Mouse (Mus musculus) right cerebral cortex, postnatal 10 days (tissue): ENCODE data around the gene Fam24b.

Experiments
- DNase-seq, 2 experiments: peaks; one replicate each; pipeline ENCODE4 v3.0.0; 2021; ENCODE audit warnings: low spot score in 2 of 2

The Fam24b gene

DNA sequence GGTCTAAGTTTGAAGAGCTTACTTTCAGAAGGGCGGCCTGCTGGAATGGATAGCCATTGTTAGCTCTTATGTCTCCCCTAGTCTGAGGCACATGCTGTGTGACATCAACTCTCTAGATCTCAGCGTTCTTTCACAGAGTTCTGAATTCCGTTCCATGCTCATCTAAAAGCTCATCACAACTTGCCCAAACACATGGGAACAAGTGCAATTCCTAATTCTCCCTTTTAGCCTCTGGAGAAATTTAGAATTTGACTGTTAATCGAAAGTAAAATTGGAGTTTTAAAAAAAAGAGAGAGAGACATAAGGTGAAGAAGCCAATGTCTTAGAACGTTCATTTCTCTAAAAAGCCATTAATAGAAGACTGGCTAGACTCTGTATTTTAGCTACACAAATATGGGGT lies at the start of gene Fam24b:
TSS of gene Fam24b (minus strand) at position 101 of the 400 bp plus-strand sequence.
- no peak for DNase-seq

DNA sequence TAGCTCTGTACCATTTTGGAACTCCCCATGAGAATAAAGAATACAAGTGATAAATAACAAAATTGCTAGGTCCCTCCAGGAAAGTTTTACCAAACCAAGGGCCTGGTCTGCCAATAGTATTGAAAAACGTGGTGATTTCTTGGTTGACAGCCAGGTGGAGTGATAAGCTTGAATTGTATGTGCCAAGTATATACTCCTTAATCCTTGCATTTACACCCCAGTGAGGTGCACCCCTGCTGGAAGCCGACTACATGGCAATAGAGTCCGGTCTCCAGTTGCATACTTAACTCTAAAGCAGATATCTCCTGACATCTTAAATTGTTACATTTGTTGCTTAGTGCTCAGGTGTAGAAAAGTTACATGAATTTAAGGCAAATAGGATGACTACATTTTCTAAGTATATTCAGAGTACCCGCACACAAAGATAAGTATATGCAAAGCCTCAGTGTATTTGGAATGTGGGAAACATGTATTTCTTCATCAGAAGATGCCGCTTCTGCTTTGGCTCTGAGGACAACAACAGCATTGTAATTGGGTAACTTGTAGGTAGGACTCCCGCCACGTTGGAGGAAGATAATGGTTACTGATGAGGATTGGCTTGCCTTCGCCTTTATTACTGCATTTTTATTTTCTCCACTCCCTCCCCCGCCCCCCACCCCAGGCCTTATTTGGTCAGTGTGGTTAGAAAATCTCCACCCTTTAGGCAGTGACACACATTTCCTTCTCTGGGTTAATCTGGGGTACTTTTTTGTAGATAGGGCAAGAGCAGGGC lies 42.8 kb upstream of the Fam24b start:
- DNase-seq = no peak

DNA sequence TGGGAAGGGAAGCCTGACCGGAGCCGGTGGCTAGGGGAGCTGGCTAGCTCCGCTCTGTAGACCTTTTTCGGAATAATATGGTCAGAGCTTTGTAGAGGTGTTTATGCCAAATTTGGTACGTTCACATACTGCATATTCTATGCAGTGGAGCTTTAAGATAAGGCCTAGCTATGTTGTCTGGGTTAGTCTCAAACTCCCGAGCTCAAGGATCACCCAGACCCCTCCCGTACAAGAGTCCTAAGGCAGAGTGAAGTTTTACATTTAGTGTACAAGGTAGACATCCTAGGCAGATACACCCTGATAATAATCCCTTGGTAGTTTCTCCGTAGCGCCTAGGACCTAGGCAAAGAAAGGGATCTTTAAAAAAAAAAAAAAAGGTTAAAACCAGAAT lies 42.1 kb upstream of the Fam24b start:
- no peak for DNase-seq

DNA sequence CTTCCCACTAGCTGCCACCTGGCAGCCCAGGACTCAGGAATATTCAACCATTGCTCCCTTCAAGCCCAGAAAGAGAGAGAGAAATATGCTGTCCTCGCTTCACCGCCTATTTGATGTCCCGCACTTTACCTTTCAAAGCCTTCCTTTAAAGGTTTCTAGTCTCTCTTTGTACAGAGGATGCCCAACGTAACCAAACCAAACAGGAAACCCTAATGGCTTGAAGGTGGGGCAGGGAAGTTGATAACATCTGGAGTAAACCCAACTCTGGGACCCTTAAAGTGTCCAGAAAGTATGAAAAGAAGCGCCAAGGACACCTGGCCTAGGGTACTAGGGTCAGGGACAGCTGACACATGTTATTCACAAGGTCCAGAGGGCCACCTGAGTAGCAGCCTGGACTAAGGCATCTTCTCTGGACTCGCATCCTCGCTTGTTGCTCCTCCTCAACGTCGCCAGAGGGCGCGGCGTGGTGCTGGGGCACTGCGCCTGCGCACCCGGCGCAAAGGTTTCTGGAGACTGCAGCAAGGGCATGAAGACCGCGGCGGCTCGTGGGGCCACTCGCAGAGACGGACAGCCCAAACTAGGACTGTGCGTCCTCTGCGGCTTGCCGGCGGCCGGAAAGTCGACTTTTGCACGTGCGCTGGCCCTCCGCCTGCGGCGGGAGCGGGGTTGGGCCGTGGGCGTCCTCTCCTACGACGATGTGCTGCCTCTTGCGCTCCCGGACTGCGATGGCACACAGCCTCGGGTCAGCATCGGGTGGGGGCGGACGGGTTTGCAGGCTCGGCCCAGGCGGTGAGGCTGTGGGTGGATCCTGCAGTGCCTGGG lies 41.5 kb upstream of the Fam24b start, which contains the start of gene Pstk:
TSS of gene Pstk (plus strand) at position 494 of the 822 bp plus-strand sequence.
- peak; percentile 91 to 92 for DNase-seq

DNA sequence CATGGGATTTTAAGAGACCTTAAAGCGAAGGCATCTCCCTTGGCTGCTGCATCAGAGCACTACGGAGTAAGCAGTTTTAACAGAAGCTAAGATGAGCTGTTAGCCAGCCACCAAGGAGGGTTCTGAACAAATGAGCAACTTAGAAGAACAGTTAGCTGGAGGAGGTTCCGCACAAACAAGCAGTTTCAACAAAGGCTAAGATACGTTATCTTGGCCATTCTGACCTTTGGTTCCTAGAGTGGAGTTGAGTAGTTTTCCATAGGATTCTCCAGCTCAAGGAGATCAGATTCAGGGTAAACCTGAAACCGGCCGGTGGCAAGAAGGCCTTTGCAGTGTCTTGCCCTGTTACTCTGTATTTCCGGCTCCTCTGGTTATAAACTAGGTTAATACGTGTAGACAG lies 34.8 kb upstream of the Fam24b start:
- DNase-seq = no peak

DNA sequence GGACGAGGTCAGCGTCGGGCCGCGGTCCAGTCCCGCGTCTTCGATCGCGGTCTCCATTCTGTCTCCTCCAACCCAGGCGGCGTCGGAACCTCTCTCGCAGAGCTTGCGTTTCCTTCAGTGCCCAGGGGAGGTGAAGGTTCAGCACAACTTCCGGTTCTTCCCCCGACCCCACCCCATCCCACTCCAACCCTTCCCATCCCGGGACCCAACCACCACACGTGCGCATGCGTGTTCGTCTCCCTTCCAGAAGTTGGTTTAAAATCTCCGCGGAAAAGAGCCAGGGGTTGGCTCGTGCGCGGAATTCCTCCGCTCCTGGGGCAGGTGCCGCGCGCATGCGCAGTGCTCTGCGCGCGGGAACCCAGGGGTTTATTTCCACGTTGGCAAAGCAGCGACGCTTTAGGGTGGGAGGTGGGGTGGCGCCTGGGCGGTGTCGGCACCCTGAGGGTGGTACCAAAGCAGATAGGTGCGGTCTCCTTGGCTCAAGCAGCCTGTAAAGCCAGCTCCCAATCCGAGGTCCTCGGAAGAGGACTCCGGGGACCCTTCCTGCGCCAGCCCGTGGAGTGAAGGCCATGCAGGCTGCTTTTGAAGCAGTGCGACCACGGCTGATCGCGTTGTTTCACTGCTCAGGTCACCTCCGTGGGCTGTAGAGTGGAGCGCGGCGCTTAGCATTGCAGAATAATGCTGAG lies 33.4 kb upstream of the Fam24b start, which contains the start of gene 2310057M21Rik:
TSS of gene 2310057M21Rik (minus strand) at position 145 of the 686 bp plus-strand sequence.
- DNase-seq = peak; percentile 97 to 98

DNA sequence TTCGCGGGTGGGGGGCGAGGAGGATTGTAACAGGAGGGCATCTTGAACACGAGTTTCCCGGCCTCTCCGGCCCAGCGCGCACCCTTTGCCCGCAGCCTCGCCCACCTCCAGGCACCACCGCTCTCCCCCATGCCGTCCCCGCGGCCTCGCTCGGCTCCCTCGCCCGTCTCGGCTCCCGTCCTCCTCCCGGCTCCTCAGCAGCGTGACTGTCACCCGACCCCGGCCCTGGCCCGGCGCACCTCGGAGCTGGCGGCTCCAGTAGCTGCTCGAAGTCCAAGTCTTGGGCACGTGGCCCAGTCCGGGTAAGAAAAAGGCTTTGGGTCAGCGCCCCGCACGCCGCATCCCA lies 32.9 kb upstream of the Fam24b start:
- DNase-seq = no peak

DNA sequence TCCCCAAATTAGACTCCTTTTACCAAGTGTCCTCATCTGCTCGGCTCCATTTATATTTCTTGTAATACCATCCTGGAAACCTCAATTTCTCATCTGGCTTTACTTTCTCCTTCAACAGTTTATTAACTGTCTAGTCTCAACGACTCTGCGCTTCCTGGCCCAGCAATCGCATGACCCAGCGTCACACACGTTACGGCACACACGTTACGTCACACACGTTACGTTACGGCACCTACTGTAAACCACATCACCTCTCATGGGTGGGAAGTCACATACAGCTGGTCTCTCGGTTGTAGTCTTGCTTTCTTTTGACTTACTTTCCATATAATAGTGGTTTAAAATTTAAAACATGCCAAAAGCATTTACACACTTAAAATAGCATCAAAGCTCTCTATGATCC lies 26.8 kb upstream of the Fam24b start:
- no peak for DNase-seq

DNA sequence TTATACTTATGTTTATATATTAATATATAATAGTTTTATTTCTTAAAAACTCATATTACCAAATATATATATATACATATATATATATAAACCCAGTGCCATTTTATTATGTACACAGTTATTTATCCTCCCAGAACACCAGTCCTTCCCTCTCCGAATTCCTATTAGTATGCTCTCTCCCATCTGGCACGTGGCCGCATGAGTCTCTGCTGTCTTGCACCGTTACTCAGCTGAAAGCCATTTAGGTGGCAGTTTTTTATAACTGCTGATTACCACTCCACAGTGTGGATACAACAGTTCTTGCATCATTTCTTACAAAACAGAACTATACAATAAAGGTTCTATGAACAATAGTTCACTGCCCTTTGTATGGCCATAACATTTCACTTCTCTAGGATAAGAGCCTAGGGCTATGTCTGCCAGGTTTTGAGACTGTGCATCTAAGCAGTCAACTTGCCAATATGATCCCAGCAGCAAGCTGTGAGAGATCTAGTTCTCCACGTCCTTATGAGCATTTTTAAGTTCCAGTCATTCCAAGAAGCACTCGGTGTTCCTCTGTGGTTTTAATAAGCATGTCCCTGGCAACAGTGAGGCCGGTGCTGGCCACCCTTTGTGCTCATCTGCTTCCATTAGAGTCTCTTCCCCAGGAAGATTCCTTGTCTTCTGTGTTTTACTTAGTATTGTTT lies 16.7 kb upstream of the Fam24b start:
- no peak for DNase-seq

DNA sequence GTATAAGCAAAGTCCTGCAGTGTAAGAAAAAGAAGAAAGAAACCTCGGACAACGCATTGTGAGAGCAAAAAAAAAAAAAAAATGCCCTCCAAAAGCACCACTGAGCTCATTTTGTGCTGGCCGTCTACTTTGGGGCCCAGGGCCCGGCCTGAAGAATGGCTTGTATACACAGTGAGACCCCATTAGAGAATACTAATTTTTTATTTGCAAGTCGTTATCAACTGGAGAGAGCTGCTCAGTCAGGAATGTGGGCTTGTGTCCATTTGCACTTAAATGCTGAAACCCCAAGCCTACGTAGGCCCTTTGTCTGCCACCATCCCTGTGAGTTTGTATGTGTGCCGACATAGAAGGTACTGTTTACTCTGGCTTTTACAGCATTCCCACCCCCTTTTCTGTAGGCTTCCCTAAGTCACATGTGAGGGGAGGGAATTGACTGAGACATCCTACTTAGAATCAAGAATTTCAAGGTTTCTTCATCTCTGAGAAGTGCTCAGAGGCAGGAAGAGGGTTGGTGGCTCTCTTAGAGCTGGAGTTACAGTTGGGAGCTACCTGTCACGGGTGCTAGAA lies 8.3 kb upstream of the Fam24b start:
- DNase-seq = no peak

DNA sequence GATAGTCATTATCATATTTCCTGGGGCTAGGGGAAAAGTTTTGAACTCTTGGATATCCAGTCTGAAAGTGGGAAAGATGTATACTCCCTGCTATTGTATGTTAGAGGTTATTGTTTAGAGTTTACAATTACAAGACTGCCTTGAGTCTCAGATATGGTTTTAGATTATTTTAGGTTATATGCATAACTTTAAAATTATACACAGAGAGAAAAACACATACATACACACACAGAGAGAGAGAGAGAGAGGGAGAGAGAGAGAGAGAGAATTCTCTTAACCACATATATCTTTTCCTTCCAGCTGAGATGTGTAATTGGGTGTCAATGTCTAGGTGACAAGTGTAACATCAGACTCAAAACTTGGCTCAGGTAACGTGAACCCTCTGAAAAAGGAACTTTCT lies 4.2 kb upstream of the Fam24b start, which contains the start of gene Fam24a:
TSS of gene Fam24a (plus strand) at position 301 of the 400 bp plus-strand sequence.
- no peak for DNase-seq

DNA sequence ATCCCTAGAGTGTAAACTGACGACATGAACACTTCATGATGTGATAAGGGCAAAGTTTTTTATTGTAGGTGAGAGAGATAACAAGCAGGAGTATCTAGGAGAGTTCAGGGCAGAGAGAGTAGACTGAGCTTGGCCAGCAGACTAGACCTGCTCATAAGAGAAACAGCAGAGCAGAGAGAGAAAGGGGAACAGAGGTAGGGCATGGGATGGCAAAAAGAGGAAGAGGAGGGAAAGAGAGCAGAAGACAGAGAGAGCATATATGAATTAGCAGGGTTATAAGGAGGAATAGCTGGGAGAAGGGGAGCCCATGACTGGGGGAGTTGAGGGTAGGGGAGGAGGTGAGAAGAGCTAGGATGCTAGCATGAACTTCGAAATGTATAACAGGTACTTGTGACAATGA lies 2.4 kb upstream of the Fam24b start:
- DNase-seq = no peak

DNA sequence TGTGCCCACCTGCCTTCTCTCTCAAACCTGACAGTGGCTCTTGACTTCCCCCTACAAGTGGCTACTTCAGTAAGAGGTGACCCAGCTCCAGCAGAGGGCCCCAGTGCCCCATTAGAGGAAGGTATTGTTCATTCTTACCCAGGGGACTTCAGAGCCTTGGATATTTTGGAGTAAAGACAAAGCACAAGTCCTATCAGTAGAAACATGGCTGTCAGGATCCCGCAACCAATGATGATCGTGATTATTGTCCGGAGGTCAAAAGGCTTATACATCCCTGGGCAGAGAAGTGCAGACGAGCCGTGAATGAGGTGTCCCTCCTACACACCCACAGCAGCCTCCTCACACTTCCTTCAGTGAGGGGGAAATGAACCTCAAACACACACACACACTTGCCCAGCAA lies 2.3 kb downstream of the Fam24b start:
- no peak for DNase-seq

DNA sequence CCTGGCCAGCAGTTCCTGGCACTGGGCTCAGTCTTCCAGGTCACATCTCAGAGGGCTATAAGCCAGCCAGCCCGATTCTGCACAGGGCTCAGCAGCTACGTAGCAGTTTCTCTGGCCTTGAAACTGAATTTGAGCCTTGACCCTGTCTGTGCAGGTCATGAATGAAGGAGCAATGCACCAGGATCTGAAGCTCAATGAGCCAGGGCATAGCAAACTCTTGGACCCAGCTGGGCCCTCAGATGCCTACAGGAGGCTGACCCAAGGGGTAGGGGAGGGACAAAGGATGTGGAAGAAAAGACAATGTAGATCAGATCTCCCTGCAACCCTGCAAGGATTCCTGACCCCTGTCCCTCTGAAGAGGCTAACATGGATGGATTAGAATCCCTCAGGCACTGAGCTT lies 7.1 kb downstream of the Fam24b start, which contains the start of gene Cuzd1:
TSS of gene Cuzd1 (minus strand) at position 101 of the 400 bp plus-strand sequence.
- DNase-seq = no peak

DNA sequence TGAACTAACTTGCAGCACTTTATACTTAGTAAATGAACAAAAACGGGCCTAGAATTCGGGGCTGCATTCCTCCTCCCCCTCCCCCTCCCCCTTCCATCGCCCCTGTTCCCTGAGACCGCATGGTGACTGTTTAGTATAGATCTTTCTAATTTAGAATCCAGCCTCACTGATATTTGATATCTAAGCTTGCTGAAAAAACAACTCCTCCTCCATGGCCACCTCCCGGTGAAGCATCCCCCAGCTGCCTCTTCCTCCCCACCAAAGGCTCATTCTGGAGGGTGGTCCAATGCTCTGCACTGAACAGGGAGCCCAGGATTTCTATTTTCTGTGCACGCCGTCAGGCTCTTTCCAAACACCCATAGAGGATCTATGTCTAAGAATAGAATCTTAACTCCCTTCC lies 11.0 kb downstream of the Fam24b start:
- peak; percentile 29 to 33 for DNase-seq

DNA sequence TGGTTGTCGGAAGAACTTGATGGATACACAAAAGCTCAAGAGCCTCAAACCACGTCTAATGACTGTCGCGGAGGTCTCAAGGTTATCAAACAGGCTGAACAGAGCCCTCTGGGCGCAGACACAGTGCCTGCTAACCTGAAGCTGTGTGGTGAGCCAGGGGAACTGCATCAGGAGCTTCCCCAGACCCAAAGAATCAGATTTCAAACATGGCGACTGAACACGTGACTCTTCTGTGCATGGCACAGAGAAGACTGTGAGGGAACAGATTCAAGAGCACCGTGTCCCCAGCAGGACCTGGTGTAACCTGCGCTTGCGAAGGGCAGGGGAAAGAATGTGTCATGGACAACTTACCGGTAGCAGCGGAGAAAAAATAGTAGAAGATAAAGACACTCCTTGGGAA lies 11.7 kb downstream of the Fam24b start:
- DNase-seq = no peak

DNA sequence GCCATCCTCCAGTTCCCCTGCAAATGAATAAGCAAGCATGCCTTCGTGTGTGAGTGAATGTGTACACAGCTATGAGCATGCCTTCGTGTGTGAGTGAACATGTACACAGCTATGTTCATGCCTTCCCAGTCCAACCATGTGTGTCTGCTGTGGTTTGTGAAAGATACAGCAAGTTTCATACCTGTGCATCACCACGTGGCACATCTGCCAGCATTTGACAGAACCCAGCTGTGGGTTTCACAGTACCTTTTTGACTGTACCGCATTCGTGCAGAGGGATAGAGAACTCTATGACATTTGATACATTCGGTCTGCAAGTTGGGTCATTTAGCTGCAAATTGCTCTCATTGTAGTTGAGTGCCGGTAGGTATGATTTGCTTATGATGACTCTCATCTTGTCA lies 14.8 kb downstream of the Fam24b start:
- DNase-seq = no peak

DNA sequence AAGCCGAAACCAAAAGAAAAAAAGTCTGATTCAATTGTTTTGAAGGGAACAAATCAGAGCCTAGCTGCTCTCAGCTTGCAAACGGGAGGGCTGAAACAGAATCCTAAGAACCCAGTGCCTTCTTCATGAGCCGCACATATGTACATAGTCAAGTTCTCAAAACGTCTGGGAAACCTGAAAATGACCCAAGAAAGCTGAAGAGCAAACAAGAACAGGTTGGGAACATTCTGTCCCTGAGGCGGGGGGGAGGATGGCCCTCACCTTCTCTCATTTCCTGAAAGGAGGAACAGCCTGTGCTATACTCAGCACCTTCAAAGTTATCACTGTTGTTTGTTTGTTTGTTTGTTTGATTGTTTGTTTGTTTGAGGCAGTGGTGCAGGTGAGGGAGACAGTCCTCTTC lies 22.6 kb downstream of the Fam24b start:
- no peak for DNase-seq

DNA sequence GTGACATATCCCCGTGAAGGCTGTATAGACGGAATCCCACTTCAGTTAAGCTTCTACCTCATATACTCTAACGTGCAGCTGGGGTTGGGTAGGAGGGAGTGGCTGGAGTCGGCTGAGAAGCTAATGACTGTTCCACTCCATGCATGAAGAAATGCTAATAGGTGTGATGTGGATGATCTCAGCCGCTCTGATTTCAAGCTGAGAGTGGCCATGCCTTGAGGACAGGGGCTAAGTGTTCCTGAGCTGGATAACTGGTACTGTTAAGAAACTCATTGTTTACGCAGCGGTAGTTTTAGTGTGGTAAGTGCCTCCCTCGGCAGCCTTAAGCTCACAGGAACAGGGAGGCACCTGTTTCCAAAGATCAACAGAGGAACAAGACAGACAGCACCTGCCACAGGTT lies 26.0 kb downstream of the Fam24b start:
- DNase-seq = no peak

DNA sequence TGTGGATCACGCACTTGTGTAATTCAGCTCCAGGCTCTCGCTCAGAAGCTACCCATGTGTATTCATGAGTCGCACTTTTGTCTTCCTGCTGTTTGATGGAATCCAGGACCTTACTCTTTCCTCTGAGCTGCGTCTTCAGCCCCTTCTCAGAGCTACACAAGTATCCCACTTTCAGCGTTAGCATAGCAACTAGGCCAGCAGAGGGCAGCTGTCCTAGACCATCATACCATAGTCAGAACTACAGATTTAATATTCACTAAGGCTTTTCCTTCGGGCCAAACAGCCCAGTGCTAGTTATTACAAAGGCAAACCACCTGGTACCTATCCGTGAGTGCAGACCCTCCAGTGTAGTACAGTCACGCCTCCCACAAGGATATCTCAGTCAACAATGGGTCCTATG lies 32.2 kb downstream of the Fam24b start:
- no peak for DNase-seq
